Mouse (Mus musculus) granulocyte monocyte progenitor cell, adult 5-6 weeks (primary cell): ENCODE results near the gene Krt7. TPM values are rescaled to one million over a fixed set of nuclear protein-coding genes. Genes with fewer than 3 reads are reported as not detected.

ENCODE experiments used
- ATAC-seq: replicated peaks from 2 replicates; pipeline ENCODE4 v1.8.0; 2016; ENCODE audit warnings: mild to moderate bottlenecking, moderate TSS enrichment, inconsistent platforms; ENCODE audit not compliant: poor library complexity, severe bottlenecking
- total RNA-seq, 2 experiments: library from RNA; stranded (forward) in 1 of 2; stranded (reverse) in 1 of 2; fragments of 200-712, 200-1000 nt in 1 of 2; fragments of >200 nt in 1 of 2; fragmentation: Nextera tagmentation in 1 of 2; gene quantifications; 2 replicates each; pipeline ENCODE4 v1.2.3; 2014 to 2017

The Krt7 gene
- total RNA-seq, 2 experiments from 2014 or later, result 0.67 TPM; not detected in 1

- no peak for ATAC-seq
These were observed 34.7 kb upstream of the Krt7 start for GRCm38 (mm10) chr15:101375956-101376775.

- ATAC-seq, result no peak
These were observed 34.1 kb upstream of the Krt7 start for GRCm38 (mm10) chr15:101376776-101377061.

- ATAC-seq, result no peak
These were observed 32.2 kb upstream of the Krt7 start for GRCm38 (mm10) chr15:101378646-101379045.

GRCm38 (mm10) chr15:101381758-101382157, 29.1 kb upstream of the Krt7 start:
- no peak for ATAC-seq

GRCm38 (mm10) chr15:101382811-101383210, 28.0 kb upstream of the Krt7 start:
- ATAC-seq, result no peak

- peak; percentile 61 for ATAC-seq
These were observed 26.2 kb upstream of the Krt7 start for GRCm38 (mm10) chr15:101384610-101385009.

- no peak for ATAC-seq
These were observed 25.8 kb upstream of the Krt7 start for GRCm38 (mm10) chr15:101385064-101385463.

GRCm38 (mm10) chr15:101387176-101387575, 23.7 kb upstream of the Krt7 start:
- ATAC-seq, result no peak

- peak; percentile 59 for ATAC-seq
These were observed 22.8 kb upstream of the Krt7 start for GRCm38 (mm10) chr15:101388034-101388541.

- no peak for ATAC-seq
These were observed 20.6 kb upstream of the Krt7 start for GRCm38 (mm10) chr15:101390203-101390602.

- no peak for ATAC-seq
These were observed 18.6 kb upstream of the Krt7 start for GRCm38 (mm10) chr15:101392251-101392650.

GRCm38 (mm10) chr15:101394908-101395307, 15.9 kb upstream of the Krt7 start:
- ATAC-seq, result no peak

- ATAC-seq, result no peak
These were observed 14.4 kb upstream of the Krt7 start for GRCm38 (mm10) chr15:101396466-101396865.

GRCm38 (mm10) chr15:101396921-101397320, 13.9 kb upstream of the Krt7 start:
- ATAC-seq, result no peak

GRCm38 (mm10) chr15:101397683-101398082, 13.2 kb upstream of the Krt7 start:
- ATAC-seq, result no peak

GRCm38 (mm10) chr15:101398269-101398668, 12.6 kb upstream of the Krt7 start:
- no peak for ATAC-seq

GRCm38 (mm10) chr15:101412188-101412587, 1.3 kb downstream of the Krt7 start:
- ATAC-seq, result no peak

GRCm38 (mm10) chr15:101413916-101414635, 3.2 kb downstream of the Krt7 start:
- ATAC-seq, result no peak

- ATAC-seq, result no peak
These were observed 4.1 kb downstream of the Krt7 start for GRCm38 (mm10) chr15:101414807-101415565.

- no peak for ATAC-seq
These were observed 8.1 kb downstream of the Krt7 start for GRCm38 (mm10) chr15:101418950-101419349.

- no peak for ATAC-seq
These were observed 10.1 kb downstream of the Krt7 start for GRCm38 (mm10) chr15:101420903-101421302.
